Mouse (Mus musculus) layer of hippocampus, adult 9-10 months (tissue): ENCODE data around the gene Zfp367.

Source experiments
- DNase-seq: peaks from one replicate; pipeline ENCODE4 v3.0.0; 2022; ENCODE audit warnings: low spot score

Zfp367 gene

GRCm38 (mm10) chr13:64153751-64154267 is 807 bp upstream of the Zfp367 start:
- DNase-seq = no peak

DNA sequence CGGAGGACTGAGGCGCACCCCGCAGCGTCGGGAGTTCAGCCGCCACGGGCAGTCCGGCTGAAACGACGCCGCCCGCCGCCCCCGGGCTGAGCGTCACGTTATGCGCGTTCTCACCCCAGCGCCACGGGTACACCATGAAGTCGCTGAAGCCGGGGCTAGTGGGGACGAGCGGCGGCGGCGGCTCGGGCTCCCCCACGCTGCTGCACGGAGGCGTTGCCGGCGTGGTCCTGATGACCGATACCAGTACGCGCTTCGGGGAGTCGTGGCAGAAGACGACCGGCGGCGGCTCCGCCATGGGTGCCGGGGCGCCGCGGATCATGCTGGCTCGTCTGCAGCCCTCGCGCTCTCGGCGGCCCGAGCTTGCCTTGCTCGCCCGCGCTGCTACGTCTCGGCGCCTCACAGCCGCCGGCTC is 325 bp downstream of the Zfp367 start:
- no peak for DNase-seq

- no peak for DNase-seq
Measured at GRCm38 (mm10) chr13:64152241-64152669, 747 bp downstream of the Zfp367 start.

- no peak for DNase-seq
Measured at GRCm38 (mm10) chr13:64150121-64150520, 2.9 kb downstream of the Zfp367 start.

- DNase-seq = peak; percentile 20
Measured at GRCm38 (mm10) chr13:64129616-64130375, 23.2 kb downstream of the Zfp367 start.

GRCm38 (mm10) chr13:64128858-64129615 is 24.0 kb downstream of the Zfp367 start, which contains the start of gene Slc35d2:
Gene Slc35d2, minus strand, starts transcription at chr13:64129368.
- DNase-seq = no peak

DNA sequence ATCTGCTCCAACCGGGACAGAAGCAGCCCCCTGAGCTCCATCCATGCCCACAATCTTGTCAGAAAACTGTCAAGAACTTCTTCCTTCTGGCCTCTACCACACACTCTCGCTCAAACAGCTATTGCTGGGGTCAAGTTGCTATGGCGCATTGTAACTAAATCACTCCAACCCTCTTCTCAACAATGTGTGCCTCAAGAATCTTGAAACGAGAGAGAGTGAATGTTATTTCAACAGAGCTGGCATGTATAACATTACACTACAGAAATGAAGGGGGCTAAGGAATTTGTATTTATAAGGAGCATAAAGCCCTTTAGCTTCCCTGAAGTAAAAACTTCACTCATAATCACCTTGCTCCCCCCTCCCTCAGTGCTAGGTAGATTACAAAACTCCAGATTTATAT is 26.7 kb downstream of the Zfp367 start:
- DNase-seq = no peak

DNA sequence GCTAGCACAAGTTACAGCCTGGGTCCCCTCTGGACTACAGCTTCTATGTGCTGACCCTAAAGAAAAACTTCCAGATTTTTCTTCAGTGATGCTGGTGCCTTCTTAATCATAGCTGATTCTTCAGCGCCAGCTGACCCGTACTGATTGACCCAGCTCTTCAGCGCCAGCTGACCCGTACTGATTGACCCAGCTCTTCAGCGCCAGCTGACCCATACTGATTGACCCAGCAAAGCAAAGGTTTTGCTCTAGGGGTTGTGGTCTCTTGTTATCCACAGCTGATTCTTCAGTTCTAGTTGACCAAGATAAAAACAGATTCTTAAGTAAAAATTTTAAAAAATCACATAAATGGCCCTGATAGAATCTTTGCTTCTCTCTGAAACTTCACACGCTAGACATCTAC is 28.1 kb downstream of the Zfp367 start:
- no peak for DNase-seq

DNA sequence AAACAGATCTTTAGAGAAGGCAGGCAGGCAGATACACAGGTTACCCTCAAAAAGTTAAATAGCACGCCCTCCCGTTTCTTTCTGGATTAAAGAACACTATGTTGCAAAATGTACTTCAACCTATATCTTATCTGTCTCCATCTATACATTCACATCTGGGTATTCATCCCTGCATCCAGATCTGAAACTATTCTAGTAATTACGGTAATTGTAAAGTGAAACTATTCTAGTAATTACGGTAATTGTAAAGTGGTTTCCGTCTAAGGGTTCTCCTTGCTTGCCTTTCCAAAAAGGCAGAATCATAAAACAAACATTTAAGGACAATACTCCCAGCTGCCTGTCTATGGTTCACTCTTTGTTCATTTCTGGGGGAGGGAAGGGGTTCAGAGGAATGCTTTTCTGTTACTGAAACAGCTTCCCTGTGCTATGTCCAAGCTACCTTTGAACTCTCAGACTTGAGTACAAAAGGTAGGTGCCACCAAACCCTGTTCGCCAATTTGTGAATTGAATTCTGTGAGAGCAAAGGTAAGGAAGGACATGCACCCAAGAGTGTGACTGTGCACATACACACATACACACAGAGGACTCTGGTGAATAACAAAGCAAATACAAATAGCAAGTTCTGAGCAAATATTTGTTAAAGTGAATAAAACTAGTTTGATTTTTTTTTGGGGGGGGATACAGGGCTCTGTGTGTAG is 29.4 kb downstream of the Zfp367 start:
- no peak for DNase-seq

GRCm38 (mm10) chr13:64120760-64121159 is 32.2 kb downstream of the Zfp367 start:
- DNase-seq = no peak

DNA sequence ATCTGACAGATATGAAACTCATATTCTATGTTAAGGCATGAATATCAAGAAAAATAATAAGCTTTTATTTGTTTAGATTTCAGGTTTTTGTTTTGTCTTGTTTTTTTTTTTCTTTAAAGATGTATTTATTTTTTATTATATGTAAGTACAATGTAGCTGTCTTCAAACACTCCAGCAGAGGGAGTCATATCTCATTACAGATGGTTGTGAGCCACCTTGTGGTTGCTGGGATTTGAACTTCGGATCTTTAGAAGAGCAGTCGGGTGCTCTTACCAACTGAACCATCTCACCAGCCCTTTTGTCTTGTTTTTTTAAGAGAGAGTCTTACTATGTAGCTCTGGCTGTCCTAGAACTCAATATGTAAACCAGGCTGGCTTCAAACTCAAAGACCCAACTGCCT is 35.6 kb downstream of the Zfp367 start:
- DNase-seq = no peak

DNA sequence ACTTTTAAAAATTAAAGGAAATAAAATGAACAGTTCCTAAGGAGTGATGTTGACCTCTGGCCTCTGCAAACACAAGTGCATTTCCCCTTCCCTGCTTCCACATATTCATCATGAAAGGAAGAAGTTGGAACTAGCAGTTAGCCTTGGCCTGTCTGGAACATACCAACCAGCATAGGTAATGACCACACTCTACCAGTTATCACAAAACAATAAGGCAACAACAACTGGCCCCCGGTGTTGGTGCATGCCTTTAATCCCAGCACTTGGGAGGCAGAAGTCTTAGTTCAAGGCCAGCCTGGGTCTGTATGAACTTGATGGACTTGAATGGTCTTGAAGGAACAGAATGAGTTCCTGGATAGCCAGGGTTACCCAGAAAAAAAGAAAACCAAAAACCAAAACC is 42.6 kb downstream of the Zfp367 start:
- no peak for DNase-seq

DNA sequence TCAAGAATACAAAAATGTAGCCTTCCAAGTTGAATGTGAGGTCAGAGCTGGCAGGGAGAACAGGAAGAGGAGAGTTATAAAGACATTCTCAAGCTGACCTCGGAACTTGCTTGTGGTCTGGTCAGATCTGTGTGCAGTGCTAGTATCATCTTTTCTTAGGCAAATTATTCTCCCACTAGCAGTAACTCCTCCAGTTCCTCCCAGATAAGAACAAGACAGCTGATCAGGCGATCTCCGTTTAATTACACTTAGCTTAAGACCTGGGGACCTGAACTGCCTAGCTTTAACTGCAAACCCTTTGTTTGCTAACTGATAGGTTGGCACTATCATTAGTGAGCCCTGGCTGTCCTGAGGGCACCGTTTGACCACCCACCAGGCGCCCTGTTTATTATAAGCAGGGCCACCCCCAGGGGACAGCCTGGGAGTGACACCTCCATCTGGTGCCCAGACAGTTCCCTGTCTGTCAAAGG is 44.6 kb downstream of the Zfp367 start:
- DNase-seq = no peak

DNA sequence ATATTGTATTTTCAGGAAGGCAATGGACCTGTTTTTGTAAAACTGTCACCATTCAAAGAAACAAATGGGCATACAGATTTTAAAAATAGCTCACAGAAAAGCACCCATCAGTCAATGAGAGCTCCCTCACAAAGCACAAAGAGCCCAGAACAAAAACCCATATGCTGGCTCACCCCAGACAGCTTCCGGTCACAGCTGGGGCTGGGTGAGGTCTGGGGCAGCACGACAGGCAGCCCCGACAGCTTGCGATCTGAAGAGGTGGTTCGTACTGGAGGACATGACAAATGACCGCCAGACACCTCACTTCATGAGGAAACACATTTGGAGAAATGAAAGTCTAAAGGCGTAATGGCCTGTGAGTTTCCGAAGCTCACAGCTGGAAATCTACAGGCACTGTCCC is 45.5 kb downstream of the Zfp367 start:
- DNase-seq = no peak

GRCm38 (mm10) chr13:64107105-64107504 is 45.9 kb downstream of the Zfp367 start:
- no peak for DNase-seq

DNA sequence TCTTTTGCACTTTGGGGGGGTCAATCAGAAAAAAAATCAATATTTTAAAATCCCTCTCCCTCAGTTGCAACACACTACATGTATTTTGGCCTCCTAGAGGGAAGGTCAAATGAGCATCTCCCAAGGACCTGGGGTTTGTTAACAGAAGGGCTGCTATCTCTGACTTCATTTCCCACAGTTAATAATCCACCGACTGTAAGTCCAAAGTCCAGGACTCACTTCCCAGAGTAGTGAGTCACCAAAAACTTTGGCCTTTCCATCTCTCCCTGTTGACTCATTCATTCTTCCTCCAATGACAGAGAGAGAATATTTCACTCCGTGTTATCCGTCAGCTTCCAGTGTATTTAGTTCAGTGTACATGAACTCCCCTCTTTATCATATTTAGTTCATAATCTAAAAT is 47.3 kb downstream of the Zfp367 start:
- DNase-seq = no peak

GRCm38 (mm10) chr13:64100186-64100585 is 52.8 kb downstream of the Zfp367 start:
- peak; percentile 30 for DNase-seq

DNA sequence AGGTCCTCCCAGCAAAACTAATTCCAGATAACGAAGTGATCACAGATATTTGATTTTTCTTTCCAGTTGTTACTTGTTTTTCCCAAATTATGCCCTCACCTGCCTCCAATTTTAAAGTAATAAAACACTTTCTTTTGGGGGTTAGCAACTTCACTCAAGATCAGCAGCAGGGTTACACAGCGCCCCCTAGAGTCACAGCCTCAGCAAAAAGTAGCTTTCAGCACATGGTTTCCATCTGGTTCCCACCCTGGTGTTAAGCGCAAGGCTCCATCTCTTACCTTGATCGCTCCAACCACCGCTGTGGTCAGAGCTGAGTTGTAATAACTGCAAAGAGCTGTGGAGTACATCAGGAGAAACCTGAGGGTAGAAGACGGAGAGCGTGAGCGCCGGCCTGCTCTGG is 54.0 kb downstream of the Zfp367 start:
- DNase-seq = no peak

DNA sequence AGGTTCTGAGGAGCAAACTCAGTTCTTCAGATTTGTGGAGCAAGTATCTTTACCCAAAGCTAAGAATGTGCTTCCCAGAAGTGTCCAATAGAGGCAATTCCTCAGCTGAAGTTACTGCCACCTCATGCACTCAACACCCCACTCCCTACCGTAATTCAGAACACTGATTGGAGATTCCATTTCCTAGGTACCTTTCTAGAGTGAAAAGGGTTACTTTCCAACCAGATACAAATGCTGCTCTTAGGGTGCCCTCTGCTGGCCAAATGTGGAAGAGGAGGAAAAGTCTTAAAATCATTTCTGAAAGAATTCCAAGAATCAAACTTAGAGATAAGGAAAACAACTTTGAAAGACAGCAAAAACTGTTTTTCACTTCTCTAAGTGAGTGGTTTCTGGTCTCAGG is 59.7 kb downstream of the Zfp367 start:
- peak; percentile 67 for DNase-seq

GRCm38 (mm10) chr13:64092752-64093151 is 60.2 kb downstream of the Zfp367 start:
- no peak for DNase-seq

DNA sequence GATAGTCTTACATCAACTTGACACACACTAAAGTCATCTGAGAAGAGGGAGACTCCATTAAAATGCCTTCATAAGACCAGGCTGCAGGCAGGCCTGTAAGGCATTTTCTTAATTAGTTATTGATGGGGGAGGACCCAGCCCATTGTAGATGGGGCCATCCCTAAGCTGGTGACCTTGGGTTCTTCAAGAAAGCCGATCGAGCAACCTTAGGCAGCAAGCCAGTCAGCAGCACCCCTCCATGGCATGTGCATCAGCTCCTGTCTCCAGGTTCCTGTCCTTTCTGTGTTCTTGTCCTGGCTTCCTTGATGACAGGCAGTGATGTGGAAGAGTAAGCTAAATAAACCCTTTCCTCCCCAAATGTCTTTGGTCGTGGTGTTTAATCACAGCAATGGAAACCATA is 60.9 kb downstream of the Zfp367 start:
- no peak for DNase-seq

DNA sequence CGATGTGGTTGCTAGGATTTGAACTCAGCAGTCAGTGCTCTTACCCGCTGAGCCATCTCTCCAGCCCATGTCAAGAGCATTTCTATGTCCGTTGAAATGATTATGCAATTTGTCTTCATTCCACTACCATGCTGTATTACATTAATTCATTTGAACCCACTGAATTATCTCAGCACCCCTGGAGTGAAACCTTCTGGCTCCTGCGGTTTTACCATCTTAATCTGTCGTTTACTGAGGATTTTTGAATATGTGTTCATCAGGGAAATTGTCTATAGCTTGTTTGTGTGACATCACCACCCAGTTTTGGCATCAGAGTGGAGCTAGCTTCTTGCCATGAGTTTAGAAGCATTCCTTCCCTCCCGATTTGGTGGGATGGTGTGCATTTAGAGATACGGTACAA is 62.0 kb downstream of the Zfp367 start:
- no peak for DNase-seq
